Mouse (Mus musculus): ENCODE results near the gene Spata25.

- TF ChIP-seq POLR2A (IDR thresholded peaks at IDR 0.05; ENCODE audit: borderline replicate concordance, insufficient read depth, low read length) (no peak), CTCF (IDR thresholded peaks at IDR 0.05; ENCODE audit: borderline replicate concordance, insufficient read depth, low read depth, low read length) (no peak)
These were observed 34.0 kb upstream of the Spata25 start for GRCm38 (mm10) chr2:164862179-164862861.

All from cerebellum, adult 2 months (tissue).